Mouse (Mus musculus) brain, embryonic 14.5 days (tissue): ENCODE data around the gene Vmn1r1.

ENCODE experiments used
- CTCF ChIP-seq: fragments of 200-500 bp; IDR thresholded peaks from 2 replicates; pipeline ENCODE4 v1.5.1; 2012; ENCODE audit warnings: inconsistent platforms, mild to moderate bottlenecking, moderate library complexity, borderline replicate concordance; ENCODE audit not compliant: insufficient read depth, insufficient read length; ENCODE audit errors: extremely low read depth
- POLR2A ChIP-seq: fragments of 200-500 bp; IDR thresholded peaks from 2 replicates; pipeline ENCODE4 v1.6.1; 2012; ENCODE audit warnings: mild to moderate bottlenecking, inconsistent platforms, borderline replicate concordance; ENCODE audit not compliant: poor library complexity, insufficient read depth, insufficient read length, severe bottlenecking; ENCODE audit errors: extremely low read depth

DNA sequence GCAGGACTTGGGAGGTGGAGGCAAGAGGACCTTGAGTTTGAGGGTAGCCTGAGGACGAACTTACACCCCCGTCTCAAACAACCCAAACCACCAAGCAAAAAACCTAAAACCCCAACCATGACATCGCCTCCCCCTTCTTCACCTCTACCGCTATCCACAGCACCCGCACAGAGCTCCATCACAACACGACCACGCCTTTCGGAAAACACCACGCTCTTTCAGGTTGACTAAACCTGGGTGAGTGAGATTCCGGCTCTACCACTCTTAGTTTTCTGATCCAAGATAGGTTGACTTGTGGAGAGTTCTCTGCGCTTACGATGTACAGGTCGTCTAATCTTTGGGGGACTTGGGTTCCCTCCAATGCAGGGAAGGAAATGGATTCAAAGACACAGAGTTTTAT, 21.6 kb downstream of the Vmn1r1 start:
- no peak for TF ChIP-seq CTCF
- no peak for TF ChIP-seq POLR2A
